Mouse (Mus musculus) urinary bladder, postnatal 14 days (tissue): ENCODE data around the gene D730048I06Rik.
"Not testable (repeated sequence)": the region's sequence is repeated elsewhere in the genome, so short reads cannot be mapped to it uniquely, and the experiment has no call there.

ENCODE experiments used
- DNase-seq: peaks from one replicate; pipeline ENCODE4 v3.0.0; 2021; ENCODE audit warnings: low spot score

Gene D730048I06Rik

DNA sequence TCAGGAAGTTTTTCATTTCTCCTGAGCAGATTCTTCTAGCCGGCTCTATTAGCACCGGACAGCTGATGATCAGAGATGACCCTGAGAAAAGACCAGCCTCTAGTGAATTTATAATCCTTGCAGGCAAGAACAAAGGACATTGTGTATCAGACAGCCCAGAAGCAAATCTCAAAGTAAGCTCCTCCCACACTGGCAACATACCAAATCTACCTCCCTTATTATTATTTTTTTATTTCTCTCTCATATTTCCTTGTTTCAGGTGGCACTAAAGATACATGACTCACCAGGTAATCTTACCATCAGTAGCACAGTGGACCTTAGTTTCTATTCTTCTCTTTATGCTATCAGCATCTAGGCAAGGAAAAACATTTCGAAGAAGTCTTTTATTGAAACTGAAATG is at the start of gene D730048I06Rik, which contains the start of gene Gm27235:
D730048I06Rik (minus strand) TSS at position 112 of the 400 bp plus-strand sequence.
Gm27235 (minus strand) TSS at position 101 of the 400 bp plus-strand sequence.
- peak; percentile 23 for DNase-seq

DNA sequence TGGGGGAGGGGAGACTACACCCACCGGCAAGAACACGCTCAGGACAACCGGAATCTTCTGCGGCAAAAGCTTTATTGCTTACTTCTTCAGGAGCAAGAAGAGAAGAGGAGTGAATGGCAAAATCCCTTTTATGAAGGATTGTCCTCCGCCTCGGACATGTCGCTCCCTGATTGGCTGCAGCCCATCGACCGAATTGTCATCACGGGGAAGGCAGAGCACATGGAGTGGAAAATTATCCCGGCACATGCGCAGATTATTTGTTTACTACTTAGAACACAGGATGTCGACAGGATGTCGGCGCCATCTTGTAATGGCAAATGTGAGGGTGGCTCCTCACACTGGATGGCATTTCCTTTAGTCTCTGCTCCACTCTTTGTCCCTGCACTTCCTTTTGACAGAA is 28.0 kb upstream of the D730048I06Rik start:
- DNase-seq = not testable (repeated sequence)

DNA sequence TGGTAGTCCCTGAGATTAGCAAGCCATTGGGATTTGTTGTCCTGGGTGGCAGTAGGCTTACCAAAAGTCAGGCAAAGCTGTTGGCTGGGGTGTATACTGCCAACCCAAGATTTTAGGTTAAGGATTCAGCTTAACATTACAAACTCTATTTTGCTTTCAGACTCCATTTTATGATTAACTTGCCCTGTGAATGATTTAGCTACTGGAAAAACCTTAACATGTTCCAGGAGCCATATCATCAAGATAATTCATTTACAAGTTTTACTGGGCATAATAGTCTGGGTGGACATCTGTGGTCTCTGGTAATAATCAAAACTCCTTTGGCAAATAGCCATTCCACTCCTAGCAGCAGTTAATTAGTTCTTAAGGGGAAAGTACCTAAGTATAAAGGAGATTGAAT is 8.2 kb upstream of the D730048I06Rik start:
- no peak for DNase-seq

DNA sequence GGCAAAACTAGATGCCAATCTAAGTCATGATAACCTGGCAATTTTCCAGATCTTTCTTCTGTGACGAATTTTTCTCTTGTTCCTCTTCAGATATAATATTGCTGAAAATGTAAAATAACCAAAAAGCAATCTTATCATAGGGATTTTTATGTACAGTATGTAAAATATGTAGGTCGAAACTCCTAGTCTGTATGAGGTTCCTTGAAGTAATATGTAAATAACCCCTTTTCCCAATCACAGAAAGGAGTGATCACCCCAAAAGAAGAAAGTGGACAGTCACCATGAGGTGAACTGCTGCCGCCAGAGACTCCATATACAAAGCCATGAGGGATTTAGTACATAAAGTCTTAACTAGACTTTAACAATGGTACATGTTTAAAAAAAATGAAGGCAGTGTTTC is 11.9 kb downstream of the D730048I06Rik start, which contains the start of gene Gm17727:
Gm17727 (minus strand) TSS at position 101 of the 400 bp plus-strand sequence.
- no peak for DNase-seq

DNA sequence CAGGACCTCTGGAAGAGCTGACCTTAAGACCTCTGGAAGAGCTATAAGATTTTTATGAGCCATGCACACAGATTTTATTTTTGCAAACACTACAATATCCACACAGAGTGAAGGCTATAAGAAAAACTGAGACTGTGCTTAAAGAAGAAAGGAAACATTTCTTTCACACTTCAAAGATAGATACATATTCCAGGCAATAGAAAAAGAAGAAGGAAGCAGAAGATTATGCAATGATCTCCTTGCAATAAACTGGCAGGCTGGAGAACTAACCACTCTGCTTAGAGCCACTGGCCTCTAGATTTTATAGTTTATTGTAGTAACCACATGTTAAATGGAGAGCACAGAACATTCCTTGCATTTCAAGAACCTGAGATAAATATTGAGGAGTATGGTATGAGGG is 33.1 kb downstream of the D730048I06Rik start:
- no peak for DNase-seq

DNA sequence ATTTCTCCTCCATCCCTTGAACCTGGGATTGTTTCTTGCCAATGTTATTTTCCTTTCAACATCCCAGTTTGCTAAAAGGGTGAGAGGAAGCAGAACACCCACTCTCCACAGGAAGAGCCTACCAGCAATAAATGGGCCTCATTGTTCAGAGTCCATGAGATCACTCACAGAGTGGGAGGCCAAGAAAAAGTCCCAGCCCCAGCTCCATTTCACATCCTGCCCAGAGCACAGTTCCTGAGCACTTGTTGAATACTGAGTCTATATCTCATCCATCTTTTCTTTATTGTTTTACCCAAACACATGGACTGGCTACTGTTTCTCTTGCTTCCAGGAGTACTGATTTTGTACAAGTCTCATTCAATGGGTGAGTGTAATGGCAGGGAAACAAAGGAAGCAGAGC is 49.2 kb downstream of the D730048I06Rik start, which contains the start of gene Gm17677:
Gm17677 (plus strand) TSS at position 301 of the 400 bp plus-strand sequence.
- no peak for DNase-seq
